Mouse (Mus musculus): Measurements from ENCODE around the gene Prkaca. TPM values are rescaled to one million over a fixed set of nuclear protein-coding genes. Genes with fewer than 3 reads are reported as not detected.
"Not testable (repeated sequence)": the region's sequence is repeated elsewhere in the genome, so short reads cannot be mapped to it uniquely, and the experiment has no call there.

Gene Prkaca
- polyA plus RNA-seq, 1 experiment = 81.8 TPM

DNA sequence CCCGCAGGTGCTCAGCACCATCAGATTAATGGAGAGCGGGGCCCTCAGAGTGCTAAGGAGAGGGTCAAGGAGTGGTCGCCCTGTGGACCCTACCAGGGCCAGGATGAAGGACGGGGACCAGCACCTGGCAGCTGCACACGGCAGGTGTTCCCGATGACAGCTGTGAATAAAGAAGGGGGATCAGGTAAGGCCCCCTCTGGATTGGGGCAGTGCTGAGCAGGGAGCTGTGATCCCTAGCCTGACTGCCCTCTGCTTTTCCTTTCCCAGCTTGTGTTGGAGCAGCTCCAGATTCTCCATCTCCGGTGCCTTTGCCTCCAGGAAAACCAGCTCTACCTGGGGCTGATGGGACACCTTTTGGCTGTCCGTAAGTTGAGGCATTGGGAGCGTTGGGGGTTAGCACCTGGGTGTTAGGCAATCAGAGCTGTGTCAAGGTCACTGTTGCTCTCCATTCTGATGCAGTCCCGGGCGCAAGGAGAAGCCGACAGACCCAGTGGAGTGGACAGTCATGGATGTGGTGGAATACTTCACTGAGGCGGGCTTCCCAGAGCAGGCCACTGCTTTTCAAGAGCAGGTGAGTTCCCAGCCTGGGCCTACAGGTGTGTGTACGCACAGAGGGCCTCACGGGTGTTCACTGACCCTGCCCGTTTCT is 26.4 kb downstream of the Prkaca start:
- no peak overlapping the region for H3K27ac ChIP-seq (ENCODE audit: insufficient read depth, low read depth, low read length)

DNA sequence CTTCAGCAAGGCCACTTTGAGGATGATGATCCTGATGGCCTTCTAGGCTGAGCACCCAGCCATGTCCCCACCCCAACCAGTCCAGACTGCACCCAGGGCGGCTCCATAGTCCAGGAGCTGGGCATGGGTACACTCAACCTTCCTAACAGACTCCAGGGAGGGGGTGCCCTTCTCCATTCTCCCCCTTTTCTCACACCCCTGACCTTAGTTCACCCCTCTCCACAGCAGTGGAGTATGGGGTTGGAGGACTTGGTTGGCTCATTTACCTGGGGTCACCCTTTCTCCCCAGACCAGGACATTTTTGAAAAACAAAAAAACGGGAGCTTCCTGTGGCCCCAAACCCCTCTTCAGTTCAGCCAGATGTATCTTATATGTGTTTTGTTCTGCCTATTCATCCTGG is 27.0 kb downstream of the Prkaca start:
- no peak overlapping the region for H3K4me3 ChIP-seq (ENCODE audit: insufficient read depth, low read length)
- H3K27ac ChIP-seq (ENCODE audit: insufficient read depth, low read depth, low read length) = no peak overlapping the region
- no peak for TF ChIP-seq CTCF (IDR thresholded peaks at IDR 0.05; ENCODE audit: low read depth, low read length)
- TF ChIP-seq POLR2A (IDR thresholded peaks at IDR 0.05; ENCODE audit: borderline replicate concordance, low read depth, low read length) = no peak

More for the DNA sequence above, 26.4 kb downstream of the Prkaca start:
- Histone ChIP-seq H3K4me1 (ENCODE audit: control insufficient read depth, insufficient read depth, low read length) (peaks cover 20% of the 10 kb centered on the region), H3K4me3 (ENCODE audit: insufficient read depth, low read length) (peak overlapping the region; percentile 67)
- TF ChIP-seq CTCF (IDR thresholded peaks at IDR 0.05; ENCODE audit: low read depth, low read length) (no peak), POLR2A (IDR thresholded peaks at IDR 0.05; ENCODE audit: borderline replicate concordance, low read depth, low read length) (no peak)

GRCm38 (mm10) chr8:84001281-84002000 is 28.6 kb downstream of the Prkaca start, which contains the start of gene 1700067K01Rik:
Gene 1700067K01Rik, plus strand, starts transcription at chr8:84001502.
- peaks cover 21% of the 10 kb centered on the region for H3K4me1 ChIP-seq (ENCODE audit: control insufficient read depth, insufficient read depth, low read length)
- TF ChIP-seq CTCF (IDR thresholded peaks at IDR 0.05; ENCODE audit: low read depth, low read length) (no peak), POLR2A (IDR thresholded peaks at IDR 0.05; ENCODE audit: borderline replicate concordance, low read depth, low read length) (no peak)
- H3K27ac ChIP-seq (ENCODE audit: insufficient read depth, low read depth, low read length) = no peak within 1 kb of the TSS
- H3K4me3 ChIP-seq (ENCODE audit: insufficient read depth, low read length) = no peak within 1 kb of the TSS

More for the DNA sequence above, 27.0 kb downstream of the Prkaca start:
- peaks cover 14% of the 10 kb centered on the region for H3K4me1 ChIP-seq (ENCODE audit: control insufficient read depth, insufficient read depth, low read length)

DNA sequence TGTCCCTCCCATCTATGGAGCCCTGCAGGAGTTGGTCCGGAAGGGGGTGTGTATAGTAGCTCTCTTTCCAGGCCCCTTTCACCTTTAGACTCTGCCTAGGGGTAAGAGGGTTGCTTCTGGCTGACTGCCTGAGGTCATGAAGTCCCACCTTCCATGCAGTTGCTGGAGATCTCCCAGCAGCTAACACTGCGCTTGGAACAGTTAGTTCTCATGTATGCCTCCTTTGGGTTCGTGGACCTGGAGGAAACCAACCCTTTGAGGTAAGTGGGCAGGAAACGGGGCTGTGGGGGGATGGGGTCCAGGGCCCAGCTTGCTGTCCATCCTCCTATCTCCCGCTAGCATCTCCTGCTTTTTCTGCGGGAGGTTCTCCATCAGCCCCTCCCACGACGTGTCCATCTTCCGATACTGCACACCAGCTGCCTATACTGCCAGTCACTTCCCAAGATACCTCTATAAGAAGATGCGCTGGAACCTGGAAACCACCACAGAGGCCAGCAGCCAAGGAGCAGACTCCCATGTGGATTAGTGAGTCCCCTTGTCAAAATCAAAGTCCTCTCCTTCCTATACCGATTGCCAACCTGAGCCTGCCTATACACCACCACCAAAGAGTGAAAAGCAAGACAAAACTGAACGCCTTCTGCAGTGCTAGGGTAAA is 30.3 kb downstream of the Prkaca start:
- TF ChIP-seq CTCF (IDR thresholded peaks at IDR 0.05; ENCODE audit: low read depth, low read length) = no peak
- TF ChIP-seq POLR2A (IDR thresholded peaks at IDR 0.05; ENCODE audit: borderline replicate concordance, low read depth, low read length) = no peak
- H3K4me3 ChIP-seq (ENCODE audit: insufficient read depth, low read length) = no peak overlapping the region
- no peak overlapping the region for H3K27ac ChIP-seq (ENCODE audit: insufficient read depth, low read depth, low read length)

GRCm38 (mm10) chr8:84003612-84004246 is 30.9 kb downstream of the Prkaca start:
- H3K4me3 ChIP-seq (ENCODE audit: insufficient read depth, low read length) = peak overlapping the region; percentile 69
- no peak for TF ChIP-seq POLR2A (IDR thresholded peaks at IDR 0.05; ENCODE audit: borderline replicate concordance, low read depth, low read length)
- TF ChIP-seq CTCF (IDR thresholded peaks at IDR 0.05; ENCODE audit: low read depth, low read length) = no peak
- peaks cover 21% of the 10 kb centered on the region for H3K4me1 ChIP-seq (ENCODE audit: control insufficient read depth, insufficient read depth, low read length)
- H3K27ac ChIP-seq (ENCODE audit: insufficient read depth, low read depth, low read length) = peak overlapping the region; percentile 75; the same call in 1 of the 2 replicates

More for the DNA sequence above, 30.3 kb downstream of the Prkaca start:
- peaks cover 21% of the 10 kb centered on the region for H3K4me1 ChIP-seq (ENCODE audit: control insufficient read depth, insufficient read depth, low read length)

GRCm38 (mm10) chr8:84004533-84005201 is 31.9 kb downstream of the Prkaca start:
- peaks cover 17% of the 10 kb centered on the region for H3K4me1 ChIP-seq (ENCODE audit: control insufficient read depth, insufficient read depth, low read length)
- TF ChIP-seq POLR2A (IDR thresholded peaks at IDR 0.05; ENCODE audit: borderline replicate concordance, low read depth, low read length) = 0 out of 2 replicates have a peak, but pooled peaks have one; percentile 50
- no peak for TF ChIP-seq CTCF (IDR thresholded peaks at IDR 0.05; ENCODE audit: low read depth, low read length)
- peak overlapping the region; percentile 95 for H3K27ac ChIP-seq (ENCODE audit: insufficient read depth, low read depth, low read length)
- peak overlapping the region; percentile 69 for H3K4me3 ChIP-seq (ENCODE audit: insufficient read depth, low read length)

GRCm38 (mm10) chr8:84005502-84005901 is 32.7 kb downstream of the Prkaca start:
- Histone ChIP-seq H3K4me1 (ENCODE audit: control insufficient read depth, insufficient read depth, low read length) (peaks cover 17% of the 10 kb centered on the region), H3K27ac (ENCODE audit: insufficient read depth, low read depth, low read length) (peak overlapping the region; percentile 95)
- not testable (repeated sequence) for H3K4me3 ChIP-seq (ENCODE audit: insufficient read depth, low read length)

DNA sequence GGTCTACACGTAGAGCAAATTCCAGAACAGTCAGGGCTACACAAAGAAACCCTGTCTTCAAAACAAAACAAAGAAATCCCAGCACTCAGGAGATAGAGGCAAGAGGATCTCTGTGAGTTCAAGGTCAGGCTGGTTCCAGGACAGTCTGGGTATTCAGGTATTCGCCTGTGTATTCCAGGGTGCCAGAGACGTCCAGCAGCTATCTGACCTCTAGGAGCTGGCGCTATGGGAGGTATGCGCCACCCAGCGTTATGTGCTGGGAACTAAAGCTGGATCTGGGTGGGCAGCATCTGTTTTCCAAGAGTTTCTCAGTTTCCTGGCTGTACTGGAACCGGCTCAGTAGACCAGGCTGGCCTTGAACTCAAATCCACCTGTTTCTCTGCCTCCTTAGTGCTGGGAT is 35.6 kb downstream of the Prkaca start:
- peaks cover 21% of the 10 kb centered on the region for H3K4me1 ChIP-seq (ENCODE audit: control insufficient read depth, insufficient read depth, low read length)
- no peak for TF ChIP-seq CTCF (IDR thresholded peaks at IDR 0.05; ENCODE audit: low read depth, low read length)
- no peak for TF ChIP-seq POLR2A (IDR thresholded peaks at IDR 0.05; ENCODE audit: borderline replicate concordance, low read depth, low read length)
- H3K4me3 ChIP-seq (ENCODE audit: insufficient read depth, low read length) = no peak overlapping the region
- H3K27ac ChIP-seq (ENCODE audit: insufficient read depth, low read depth, low read length) = no peak overlapping the region

DNA sequence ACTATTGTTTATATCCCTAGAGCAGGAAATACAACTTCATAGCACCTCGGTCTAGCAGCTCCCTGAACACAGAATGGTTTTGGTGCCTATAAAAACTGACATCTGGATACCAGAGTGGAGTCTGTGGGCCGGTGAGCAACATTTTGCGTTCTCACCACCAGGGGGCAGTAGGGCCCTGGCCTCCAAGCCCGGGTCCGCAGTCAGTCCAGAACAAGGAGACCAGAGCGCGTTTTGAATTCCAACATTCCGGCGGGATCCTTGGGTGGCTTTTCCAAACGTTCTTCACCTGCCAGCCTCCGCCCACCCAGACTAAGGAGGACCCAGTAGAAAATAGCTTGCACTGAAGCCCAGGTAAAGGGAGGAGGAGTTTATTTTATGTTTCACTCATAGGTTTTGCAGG is 37.1 kb downstream of the Prkaca start:
- Histone ChIP-seq H3K4me1 (ENCODE audit: control insufficient read depth, insufficient read depth, low read length) (peaks cover 16% of the 10 kb centered on the region), H3K4me3 (ENCODE audit: insufficient read depth, low read length) (no peak overlapping the region), H3K27ac (ENCODE audit: insufficient read depth, low read depth, low read length) (no peak overlapping the region)
- peak; percentile 85 for TF ChIP-seq CTCF (IDR thresholded peaks at IDR 0.05; ENCODE audit: low read depth, low read length)
- TF ChIP-seq POLR2A (IDR thresholded peaks at IDR 0.05; ENCODE audit: borderline replicate concordance, low read depth, low read length) = no peak

Data from bone marrow macrophage, adult 2 months (primary cell).